ENCODE assay signal across 9 mouse cellular contexts in genomic region chr6:84583841-84584782, GRCm38 (mm10). TPM values are rescaled to one million over a fixed set of nuclear protein-coding genes. Genes with fewer than 3 reads are reported as not detected.
DNase-seq lines count a peak whose midpoint lies in the region; ATAC-seq and TF ChIP-seq lines count a peak whose summit lies in the region.
"Had no signal": no experiment of that assay in that cellular context is flagged by ENCODE, and none has a peak within 500 bp of the region (broad histone marks: within the 10 kb centered on the region; RNA-seq: fewer than 3 reads in every experiment).

No protein-coding gene starts in this region.

- peak overlapping the region; percentile 84 for H3K4me2 ChIP-seq in hindbrain, embryonic 13.5 days
- H3K4me2 ChIP-seq in liver, embryonic 16.5 days (ENCODE audit: low read depth, low read length) = peak overlapping the region; percentile 35

- intact Hi-C loops in left cerebral cortex, adult 2 months (cut with DNase I) = loop anchor here (5.0 kb wide), 1 partner anchor 157 kb away; no protein-coding TSS in a partner anchor

- no peak for TF ChIP-seq CTCF in left cerebral cortex, adult 2 months (IDR thresholded peaks at IDR 0.05)

- H3K27ac ChIP-seq in left cerebral cortex, adult 2 months = no peak overlapping the region
- H3K27ac ChIP-seq in forebrain, embryonic 10.5 days = peak overlapping the region; percentile 35; the same call in 1 of the 2 replicates
- peak overlapping the region; percentile 79 for H3K27ac ChIP-seq in hindbrain, embryonic 13.5 days
- H3K27ac ChIP-seq in liver, embryonic 16.5 days (ENCODE audit: low read length) = no peak overlapping the region

- DNase-seq in left cerebral cortex, adult 2 months (ENCODE audit: extremely low spot score in 1 of 2, low spot score in 2 of 2) = no peak
- no peak for DNase-seq in left cerebral cortex, adult 9 months (ENCODE audit: low spot score in 2 of 2)
- no peak for DNase-seq in forebrain, embryonic 10.5 days (ENCODE audit: extremely low spot score, low spot score)
- DNase-seq in testis, postnatal 14 days (ENCODE audit: low spot score) = peak; percentile 20
- no peak for DNase-seq in c-Kit-positive CD71-positive TER-119-positive erythroid progenitor cells, embryonic 14.5 days (ENCODE audit: low spot score)
- DNase-seq in cerebellum, adult 8-10 months = no peak

- WGBS in forebrain, embryonic 10.5 days = under 1% methylated on average over 48 of the region's 48 CpGs
- WGBS in hindbrain, embryonic 13.5 days = 1% methylated on average over 48 of the region's 48 CpGs
- 2% methylated on average over 48 of the region's 48 CpGs for WGBS in liver, embryonic 16.5 days (ENCODE audit: insufficient replicate concordance)

- no peaks in the 10 kb centered on the region for H3K36me3 ChIP-seq in forebrain, embryonic 10.5 days (replicated peaks)
- no peaks in the 10 kb centered on the region for H3K36me3 ChIP-seq in hindbrain, embryonic 13.5 days
- H3K36me3 ChIP-seq in liver, embryonic 16.5 days (ENCODE audit: control insufficient read depth, insufficient read depth) = no peaks in the 10 kb centered on the region

- H3K9ac ChIP-seq in hindbrain, embryonic 13.5 days = peak overlapping the region; percentile 75
- no peak overlapping the region for H3K9ac ChIP-seq in liver, embryonic 16.5 days (ENCODE audit: low read depth, low read length)

- 0 out of 2 replicates have a peak, but pooled peaks have one; percentile 28 for ATAC-seq in hindbrain, embryonic 13.5 days (ENCODE audit: low FRiP score)
- no peak for ATAC-seq in liver, embryonic 16.5 days (ENCODE audit: low read depth)

- H3K4me3 ChIP-seq in left cerebral cortex, adult 2 months = peak overlapping the region; percentile 31
- H3K4me3 ChIP-seq in forebrain, embryonic 10.5 days = peak overlapping the region; percentile 48
- H3K4me3 ChIP-seq in hindbrain, embryonic 13.5 days = peak overlapping the region; percentile 49
- H3K4me3 ChIP-seq in liver, embryonic 16.5 days (ENCODE audit: low read depth, low read length) = peak overlapping the region; percentile 30

- peaks cover 100% of the 10 kb centered on the region for H3K27me3 ChIP-seq in forebrain, embryonic 10.5 days (ENCODE audit: poor library complexity, severe bottlenecking)
- peaks cover 98% of the 10 kb centered on the region for H3K27me3 ChIP-seq in hindbrain, embryonic 13.5 days
- peaks cover 77% of the 10 kb centered on the region for H3K27me3 ChIP-seq in liver, embryonic 16.5 days (ENCODE audit: control insufficient read depth, insufficient read depth, low read depth, low read length)

- peaks cover 66% of the 10 kb centered on the region for H3K4me1 ChIP-seq in forebrain, embryonic 10.5 days
- H3K4me1 ChIP-seq in hindbrain, embryonic 13.5 days (replicated peaks) = peaks cover 78% of the 10 kb centered on the region
- peaks cover 9% of the 10 kb centered on the region for H3K4me1 ChIP-seq in liver, embryonic 16.5 days (ENCODE audit: control insufficient read depth, low read depth, low read length)

- H3K9me3 ChIP-seq in forebrain, embryonic 10.5 days = no peaks in the 10 kb centered on the region
- no peaks in the 10 kb centered on the region for H3K9me3 ChIP-seq in hindbrain, embryonic 13.5 days
- H3K9me3 ChIP-seq in liver, embryonic 16.5 days (replicated peaks; ENCODE audit: control insufficient read depth, low read length) = no peaks in the 10 kb centered on the region

RNA-seq across cellular contexts. Expression of gene Cyp26b1, which starts 9.6 kb away (rescaled TPM):
- 10 to 100 TPM in 1 of 2 experiments, 1 to 10 TPM in 1; 7.9 to 11.9 TPM for total RNA-seq in left cerebral cortex, adult 2 months (2021)
- polyA plus RNA-seq in forebrain, embryonic 10.5 days (2016; fragmentation: Nextera tagmentation; extraction: Ambion mirVana) = 0.90 and 1.2 TPM in 2 replicates
- polyA plus RNA-seq in hindbrain, embryonic 13.5 days (2015; fragmentation: Nextera tagmentation; extraction: Ambion mirVana) = 55.5 and 62.8 TPM in 2 replicates
- 0.07 and 0.17 TPM in 2 replicates for polyA plus RNA-seq in liver, embryonic 16.5 days (2015; fragmentation: Nextera tagmentation; extraction: Ambion mirVana)
- total RNA-seq: MEL had no signal

Comparison
In these comparisons a context has a peak if more than half of its experiments do, and no peak if none do; other contexts are left out.
1. H3K27ac ChIP-seq: peak in forebrain, embryonic 10.5 days (single experiment) and hindbrain, embryonic 13.5 days (single experiment); none in left cerebral cortex, adult 2 months (single experiment) and liver, embryonic 16.5 days (single experiment).
2. RNA of gene Cyp26b1, which starts 9.6 kb away (polyA plus RNA-seq): 55.5 to 62.8 TPM in hindbrain, embryonic 13.5 days; 0.90 to 1.2 TPM in forebrain, embryonic 10.5 days and 0.07 to 0.17 TPM in liver, embryonic 16.5 days; every median in the first group is over 10 times any median in the second.
3. Peak in every context shown above with its lines, with median percentiles within 50 percentile points of each other: H3K4me3 ChIP-seq.